Mouse (Mus musculus): ENCODE data around the gene Rps5. TPM values are rescaled to one million over a fixed set of nuclear protein-coding genes. Genes with fewer than 3 reads are reported as not detected.

The Rps5 gene
- polyA plus RNA-seq (2021; fragmentation: Nextera tagmentation) = 501 and 651 TPM in 2 replicates
- long read RNA-seq, experiment 1, transcript Rps5-201 (6 exons, 761 nt) = major isoform, 124 of 132 reads
- long read RNA-seq, experiment 1, partial matches to known transcripts = 4 of 132 reads
- long read RNA-seq, experiment 1, other reads (novel, unspliced or antisense) = 1 of 132 reads
- long read RNA-seq, experiment 2, transcript Rps5-201 (6 exons, 761 nt) = major isoform, 334 of 367 reads
- long read RNA-seq, experiment 2, partial matches to known transcripts = 24 of 367 reads
- long read RNA-seq, experiment 2, other reads (novel, unspliced or antisense) = 6 of 367 reads

GRCm38 (mm10) chr7:12921705-12922465, at the start of gene Rps5:
TSS of gene Rps5 (plus strand) at chr7:12922290.

GRCm38 (mm10) chr7:12880911-12881660, 41.0 kb upstream of the Rps5 start, which contains the start of gene Zfp128:
TSS of gene Zfp128 (plus strand) at chr7:12881177.

GRCm38 (mm10) chr7:12897655-12898410, 24.3 kb upstream of the Rps5 start, which contains the start of gene Zscan22:
TSS of gene Zscan22 (plus strand) at chr7:12897815.

GRCm38 (mm10) chr7:12927191-12927680, 5.1 kb downstream of the Rps5 start, which contains the start of gene Rnf225:
TSS of gene Rnf225 (plus strand) at chr7:12927416.

GRCm38 (mm10) chr7:12965678-12966091, 43.6 kb downstream of the Rps5 start, which contains the start of gene Zfp324:
TSS of gene Zfp324 (plus strand) at chr7:12965838.

Other genes with a start within 250 kb of the Rps5 start
- gene Vmn2r55, start 237.3 kb upstream of the Rps5 start, polyA plus RNA-seq (2021; fragmentation: Nextera tagmentation) = not detected in 2 replicates
- gene Vmn2r56, start 187.3 kb upstream of the Rps5 start, polyA plus RNA-seq (2021; fragmentation: Nextera tagmentation) = not detected in 2 replicates
- gene Zscan18, start 118.7 kb upstream of the Rps5 start, polyA plus RNA-seq (2021; fragmentation: Nextera tagmentation) = 5.4 and 7.1 TPM in 2 replicates
- 9.1 and 9.8 TPM in 2 replicates for gene Zfp329, start 103.4 kb upstream of the Rps5 start, polyA plus RNA-seq (2021; fragmentation: Nextera tagmentation)
- gene Zfp110, start 87.5 kb upstream of the Rps5 start, polyA plus RNA-seq (2021; fragmentation: Nextera tagmentation) = 5.6 and 8.0 TPM in 2 replicates
- gene Zfp128, start 41.1 kb upstream of the Rps5 start, polyA plus RNA-seq (2021; fragmentation: Nextera tagmentation) = 3.0 and 3.7 TPM in 2 replicates
- gene Zscan22, start 24.5 kb upstream of the Rps5 start, polyA plus RNA-seq (2021; fragmentation: Nextera tagmentation) = 9.4 and 10.1 TPM in 2 replicates
- gene Rnf225, start 5.1 kb downstream of the Rps5 start, polyA plus RNA-seq (2021; fragmentation: Nextera tagmentation) = 0.72 and 0.75 TPM in 2 replicates
- 2.1 and 2.2 TPM in 2 replicates for gene Zfp324, start 43.5 kb downstream of the Rps5 start, polyA plus RNA-seq (2021; fragmentation: Nextera tagmentation)
- gene Zfp446, start 55.6 kb downstream of the Rps5 start, polyA plus RNA-seq (2021; fragmentation: Nextera tagmentation) = 3.5 and 3.7 TPM in 2 replicates
- gene Slc27a5, start 75.9 kb downstream of the Rps5 start, polyA plus RNA-seq (2021; fragmentation: Nextera tagmentation) = not detected in 2 replicates
- gene Trim28, start 76.8 kb downstream of the Rps5 start, polyA plus RNA-seq (2021; fragmentation: Nextera tagmentation) = 54.8 and 98.3 TPM in 2 replicates
- 7.8 and 11.4 TPM in 2 replicates for gene Zbtb45, start 87.7 kb downstream of the Rps5 start, polyA plus RNA-seq (2021; fragmentation: Nextera tagmentation)
- gene Chmp2a, start 112.5 kb downstream of the Rps5 start, polyA plus RNA-seq (2021; fragmentation: Nextera tagmentation) = 313 and 375 TPM in 2 replicates
- gene Ube2m, start 116.0 kb downstream of the Rps5 start, polyA plus RNA-seq (2021; fragmentation: Nextera tagmentation) = 24.0 and 50.3 TPM in 2 replicates
- gene Mzf1, start 132.5 kb downstream of the Rps5 start, polyA plus RNA-seq (2021; fragmentation: Nextera tagmentation) = 6.9 and 8.3 TPM in 2 replicates
- not detected in 2 replicates for gene Vmn1r85, start 172.9 kb downstream of the Rps5 start, polyA plus RNA-seq (2021; fragmentation: Nextera tagmentation)
- gene Vmn1r86, start 197.6 kb downstream of the Rps5 start, polyA plus RNA-seq (2021; fragmentation: Nextera tagmentation) = not detected in 2 replicates
- not detected in 2 replicates for gene Vmn1r87, start 217.9 kb downstream of the Rps5 start, polyA plus RNA-seq (2021; fragmentation: Nextera tagmentation)
- gene Vmn1r88, start 237.3 kb downstream of the Rps5 start, polyA plus RNA-seq (2021; fragmentation: Nextera tagmentation) = not detected in 2 replicates

Measured in left cerebral cortex, adult 6 months (tissue).